Mouse (Mus musculus): ENCODE results near the gene Ipcef1. TPM values are rescaled to one million over a fixed set of nuclear protein-coding genes. Genes with fewer than 3 reads are reported as not detected.

Gene Ipcef1
- 10 to 100 TPM in 1 of 2 experiments, 1 to 10 TPM in 1; 9.5 to 12.1 TPM for total RNA-seq (2021)
- long read RNA-seq, partial matches to known transcripts, result 0 of 1 reads
- long read RNA-seq, other reads (novel, unspliced or antisense), result 1 of 1 reads

GRCm38 (mm10) chr10:7052315-7053017 lies at the start of gene Ipcef1:
Gene Ipcef1, minus strand, starts transcription at chr10:7052478.
- no peak for DNase-seq (ENCODE audit: low spot score in 2 of 2)

GRCm38 (mm10) chr10:7077971-7078370 lies 25.7 kb upstream of the Ipcef1 start:
- DNase-seq (ENCODE audit: low spot score in 2 of 2), result no peak

GRCm38 (mm10) chr10:7077389-7077808 lies 25.1 kb upstream of the Ipcef1 start:
- DNase-seq (ENCODE audit: low spot score in 2 of 2), result no peak

GRCm38 (mm10) chr10:7076662-7077211 lies 24.5 kb upstream of the Ipcef1 start:
- no peak for DNase-seq (ENCODE audit: low spot score in 2 of 2)

- peak; percentile 73 to 82 for DNase-seq (ENCODE audit: low spot score in 2 of 2)
These were observed 23.9 kb upstream of the Ipcef1 start for GRCm38 (mm10) chr10:7076201-7076600.

GRCm38 (mm10) chr10:7075661-7076060 lies 23.4 kb upstream of the Ipcef1 start:
- no peak for DNase-seq (ENCODE audit: low spot score in 2 of 2)

GRCm38 (mm10) chr10:7074231-7074630 lies 22.0 kb upstream of the Ipcef1 start:
- DNase-seq (ENCODE audit: low spot score in 2 of 2), result no peak

- DNase-seq (ENCODE audit: low spot score in 2 of 2), result no peak
These were observed 18.6 kb upstream of the Ipcef1 start for GRCm38 (mm10) chr10:7070924-7071323.

GRCm38 (mm10) chr10:7070100-7070835 lies 18.0 kb upstream of the Ipcef1 start:
- DNase-seq (ENCODE audit: low spot score in 2 of 2), result no peak

GRCm38 (mm10) chr10:7069090-7069489 lies 16.8 kb upstream of the Ipcef1 start:
- no peak for DNase-seq (ENCODE audit: low spot score in 2 of 2)

GRCm38 (mm10) chr10:7068608-7069007 lies 16.3 kb upstream of the Ipcef1 start:
- no peak for DNase-seq (ENCODE audit: low spot score in 2 of 2)

- no peak for DNase-seq (ENCODE audit: low spot score in 2 of 2)
These were observed 11.6 kb upstream of the Ipcef1 start for GRCm38 (mm10) chr10:7063752-7064457.

- DNase-seq (ENCODE audit: low spot score in 2 of 2), result no peak
These were observed 10.7 kb upstream of the Ipcef1 start for GRCm38 (mm10) chr10:7062993-7063392.

- DNase-seq (ENCODE audit: low spot score in 2 of 2), result no peak
These were observed 8.0 kb upstream of the Ipcef1 start for GRCm38 (mm10) chr10:7060326-7060725.

- DNase-seq (ENCODE audit: low spot score in 2 of 2), result no peak
These were observed 5.3 kb upstream of the Ipcef1 start for GRCm38 (mm10) chr10:7057546-7057945.

- DNase-seq (ENCODE audit: low spot score in 2 of 2), result no peak
These were observed 2.4 kb upstream of the Ipcef1 start for GRCm38 (mm10) chr10:7054560-7055205.

GRCm38 (mm10) chr10:7049901-7050300 lies 2.4 kb downstream of the Ipcef1 start:
- no peak for DNase-seq (ENCODE audit: low spot score in 2 of 2)

GRCm38 (mm10) chr10:7047919-7048291 lies 4.4 kb downstream of the Ipcef1 start:
- DNase-seq (ENCODE audit: low spot score in 2 of 2), result no peak

- DNase-seq (ENCODE audit: low spot score in 2 of 2), result no peak
These were observed 4.9 kb downstream of the Ipcef1 start for GRCm38 (mm10) chr10:7047288-7047918.

GRCm38 (mm10) chr10:7043896-7044295 lies 8.4 kb downstream of the Ipcef1 start:
- no peak for DNase-seq (ENCODE audit: low spot score in 2 of 2)

GRCm38 (mm10) chr10:7041032-7041431 lies 11.2 kb downstream of the Ipcef1 start:
- DNase-seq (ENCODE audit: low spot score in 2 of 2), result no peak
